Mouse (Mus musculus) frontal cortex, adult (tissue): Measurements from ENCODE around the gene Tnfaip2.
A peak's percentile ranks its signal among the peaks of the same experiment; 100 is the strongest.

Source experiments
- ATAC-seq: cut with Nextera tagmentation; 2 replicates; pipeline ENCODE4 v1.9.2; 2017; ENCODE audit warnings: mild to moderate bottlenecking, moderate library complexity, mixed read lengths; ENCODE audit not compliant: low TSS enrichment

The Tnfaip2 gene

GRCm38 (mm10) chr12:111442309-111443010, at the start of gene Tnfaip2:
Gene Tnfaip2, plus strand, starts transcription at chr12:111442469.
- no peak for ATAC-seq

GRCm38 (mm10) chr12:111394008-111394407, 48.3 kb upstream of the Tnfaip2 start:
- ATAC-seq, result no peak

GRCm38 (mm10) chr12:111396997-111397396, 45.3 kb upstream of the Tnfaip2 start:
- peak; percentile 51 for ATAC-seq

- ATAC-seq, result peak; percentile 86
Observed at GRCm38 (mm10) chr12:111401454-111402184, 40.6 kb upstream of the Tnfaip2 start.

GRCm38 (mm10) chr12:111404880-111405279, 37.4 kb upstream of the Tnfaip2 start:
- ATAC-seq, result no peak

GRCm38 (mm10) chr12:111406622-111407021, 35.6 kb upstream of the Tnfaip2 start, which contains the start of gene Lbhd2:
Gene Lbhd2, plus strand, starts transcription at chr12:111406809.
- ATAC-seq, result peak; percentile 51; the same call in 1 of the 2 replicates

GRCm38 (mm10) chr12:111409583-111409982, 32.7 kb upstream of the Tnfaip2 start:
- no peak for ATAC-seq

GRCm38 (mm10) chr12:111411631-111412355, 30.5 kb upstream of the Tnfaip2 start:
- no peak for ATAC-seq

GRCm38 (mm10) chr12:111412581-111413284, 29.5 kb upstream of the Tnfaip2 start:
- no peak; the same call in 1 of the 2 replicates for ATAC-seq

GRCm38 (mm10) chr12:111413300-111413699, 29.0 kb upstream of the Tnfaip2 start:
- peak; percentile 93 for ATAC-seq

- ATAC-seq, result no peak
Observed at GRCm38 (mm10) chr12:111416921-111417779, 25.1 kb upstream of the Tnfaip2 start, which contains the start of gene Exoc3l4. Gene Exoc3l4, plus strand, starts transcription at chr12:111417017.

- ATAC-seq, result no peak
Observed at GRCm38 (mm10) chr12:111419918-111420317, 22.4 kb upstream of the Tnfaip2 start.

- no peak for ATAC-seq
Observed at GRCm38 (mm10) chr12:111420946-111421709, 21.1 kb upstream of the Tnfaip2 start.

GRCm38 (mm10) chr12:111422852-111423251, 19.4 kb upstream of the Tnfaip2 start:
- ATAC-seq, result no peak

GRCm38 (mm10) chr12:111423570-111424129, 18.6 kb upstream of the Tnfaip2 start:
- ATAC-seq, result no peak

GRCm38 (mm10) chr12:111424547-111424946, 17.7 kb upstream of the Tnfaip2 start:
- ATAC-seq, result no peak

GRCm38 (mm10) chr12:111425258-111425657, 17.0 kb upstream of the Tnfaip2 start:
- ATAC-seq, result peak; percentile 61

- peak; percentile 38 for ATAC-seq
Observed at GRCm38 (mm10) chr12:111425789-111426460, 16.3 kb upstream of the Tnfaip2 start.
